Mouse (Mus musculus) MEL (cell line): ENCODE data around the gene Limd2. TPM values are rescaled to one million over a fixed set of nuclear protein-coding genes. Genes with fewer than 3 reads are reported as not detected.

ENCODE experiments used
- DNase-seq: peaks from one replicate; pipeline ENCODE4 v3.0.0; 2011; ENCODE audit warnings: low read depth, low spot score
- H3K27ac ChIP-seq: 2 replicates; pipeline ENCODE4 v1.5.1; 2012; ENCODE audit warnings: low read depth, mild to moderate bottlenecking, control low read depth, low read length, moderate library complexity; ENCODE audit not compliant: control insufficient read depth
- H3K27me3 ChIP-seq, 2 experiments: fragments of 150-350 bp in 1 of 2; sonication (generic) in 1 of 2; 2 replicates each; pipeline ENCODE4 v1.6.1; 2012; ENCODE audit warnings: low read length in 2 of 2, mild to moderate bottlenecking in 2 of 2, improper control_type of control experiment in 1 of 2, moderate library complexity in 1 of 2; ENCODE audit not compliant: insufficient read depth in 2 of 2, control insufficient read depth in 1 of 2
- H3K36me3 ChIP-seq, 2 experiments: 2 replicates each; pipeline ENCODE4 v1.6.1; 2012 to 2014; ENCODE audit warnings: low read length in 2 of 2, improper control_type of control experiment in 1 of 2, inconsistent platforms in 1 of 2, mild to moderate bottlenecking in 1 of 2; ENCODE audit not compliant: insufficient read depth in 2 of 2, control insufficient read depth in 1 of 2
- H3K4me1 ChIP-seq, 2 experiments: fragments of 150-350 bp in 1 of 2; sonication (generic) in 1 of 2; 2 replicates each; pipeline ENCODE4 v1.6.1; 2012; ENCODE audit warnings: low read length in 2 of 2, improper control_type of control experiment in 1 of 2, mild to moderate bottlenecking in 1 of 2; ENCODE audit not compliant: insufficient read depth in 2 of 2, control insufficient read depth in 1 of 2
- H3K4me3 ChIP-seq, 2 experiments: fragments of 150-350 bp in 1 of 2; sonication (generic) in 1 of 2; 2 replicates each; pipeline ENCODE4 v1.5.1; 2012; ENCODE audit warnings: low read depth in 2 of 2, low read length in 2 of 2, mild to moderate bottlenecking in 2 of 2, moderate library complexity in 2 of 2, control low read depth in 1 of 2, improper control_type of control experiment in 1 of 2; ENCODE audit not compliant: control insufficient read depth in 1 of 2, insufficient read depth in 1 of 2
- H3K79me2 ChIP-seq: 2 replicates; pipeline ENCODE4 v1.6.1; 2012; ENCODE audit warnings: mild to moderate bottlenecking, low read length, moderate library complexity; ENCODE audit not compliant: control insufficient read depth, poor library complexity, insufficient read depth
- H3K9ac ChIP-seq: 2 replicates; pipeline ENCODE4 v1.6.1; 2012; ENCODE audit warnings: low read depth, mild to moderate bottlenecking, control low read depth, low read length, moderate library complexity; ENCODE audit not compliant: control insufficient read depth, poor library complexity, severe bottlenecking
- H3K9me3 ChIP-seq: fragments of 150-350 bp; sonication (generic); replicated peaks from 2 replicates; pipeline ENCODE4 v1.6.1; 2012; ENCODE audit warnings: mild to moderate bottlenecking, low read length, improper control_type of control experiment, moderate library complexity; ENCODE audit not compliant: insufficient read depth
- BHLHE40 ChIP-seq: IDR thresholded peaks from 2 replicates; pipeline ENCODE4 v1.6.1; 2012; ENCODE audit warnings: low read depth, mild to moderate bottlenecking, inconsistent platforms, low read length, improper control_type of control experiment, borderline replicate concordance
- CHD1 ChIP-seq: IDR thresholded peaks from 2 replicates; pipeline ENCODE4 v1.6.1; 2012; ENCODE audit warnings: low read depth, mild to moderate bottlenecking, inconsistent platforms, low read length, improper control_type of control experiment
- CTCF ChIP-seq, 3 experiments: IDR thresholded peaks in 2 of 3; conservative IDR thresholded peaks in 1 of 3; 2 replicates each; pipeline ENCODE4 v1.5.1; 2011 to 2012; ENCODE audit warnings: low read length in 3 of 3, low read depth in 2 of 3, mild to moderate bottlenecking in 2 of 3, improper control_type of control experiment in 1 of 3, inconsistent platforms in 1 of 3, mixed read lengths in 1 of 3, moderate library complexity in 1 of 3; ENCODE audit not compliant: control insufficient read depth in 1 of 3, insufficient read depth in 1 of 3, poor library complexity in 1 of 3, severe bottlenecking in 1 of 3
- EP300 ChIP-seq, 2 experiments: IDR thresholded peaks; 2 replicates each; pipeline ENCODE4 v1.6.1; 2011; ENCODE audit warnings: improper control_type of control experiment in 2 of 2, low read length in 2 of 2, low read depth in 1 of 2, mild to moderate bottlenecking in 1 of 2
- KAT2A ChIP-seq: conservative IDR thresholded peaks from 2 replicates; pipeline ENCODE4 v1.6.1; 2012; ENCODE audit warnings: low read depth, low read length, improper control_type of control experiment, inconsistent platforms
- MAZ ChIP-seq: IDR thresholded peaks from 2 replicates; pipeline ENCODE4 v1.6.1; 2012; ENCODE audit warnings: low read depth, mild to moderate bottlenecking, inconsistent platforms, low read length, improper control_type of control experiment
- MXI1 ChIP-seq: IDR thresholded peaks from 2 replicates; pipeline ENCODE4 v1.6.1; 2011; ENCODE audit warnings: mild to moderate bottlenecking, low read depth, low read length, improper control_type of control experiment
- MYC ChIP-seq: IDR thresholded peaks from 2 replicates; pipeline ENCODE4 v1.6.1; 2011; ENCODE audit warnings: low read depth, mild to moderate bottlenecking, low read length, improper control_type of control experiment, moderate library complexity
- POLR2A ChIP-seq, 2 experiments: IDR thresholded peaks; 2 replicates each; pipeline ENCODE4 v1.6.1; 2011 to 2012; ENCODE audit warnings: low read length in 2 of 2, mild to moderate bottlenecking in 2 of 2, control low read depth in 1 of 2, improper control_type of control experiment in 1 of 2, low read depth in 1 of 2, moderate library complexity in 1 of 2; ENCODE audit not compliant: control insufficient read depth in 1 of 2, insufficient read depth in 1 of 2, poor library complexity in 1 of 2
- RAD21 ChIP-seq: IDR thresholded peaks from 2 replicates; pipeline ENCODE4 v1.6.1; 2011; ENCODE audit warnings: mild to moderate bottlenecking, low read depth, low read length, improper control_type of control experiment
- SMC3 ChIP-seq: IDR thresholded peaks from 2 replicates; pipeline ENCODE4 v1.6.1; 2011; ENCODE audit warnings: low read depth, low read length, improper control_type of control experiment
- TCF12 ChIP-seq: IDR thresholded peaks from 2 replicates; pipeline ENCODE4 v1.6.1; 2014; ENCODE audit warnings: low read depth, mild to moderate bottlenecking, inconsistent platforms, low read length, improper control_type of control experiment, moderate library complexity
- UBTF ChIP-seq: IDR thresholded peaks from 2 replicates; pipeline ENCODE4 v1.6.1; 2012; ENCODE audit warnings: low read depth, mild to moderate bottlenecking, inconsistent platforms, low read length, improper control_type of control experiment, moderate library complexity, borderline replicate concordance; ENCODE audit not compliant: insufficient read depth
- ZC3H11A ChIP-seq: IDR thresholded peaks from 2 replicates; pipeline ENCODE4 v1.6.1; 2012; ENCODE audit warnings: low read depth, mild to moderate bottlenecking, inconsistent platforms, low read length, improper control_type of control experiment
- polyA plus RNA-seq, 2 experiments: library from polyadenylated mRNA; stranded (reverse) in 1 of 2; unstranded in 1 of 2; fragments of >175 nt in 1 of 2; fragments of >200 nt in 1 of 2; gene quantifications; 2 replicates each; pipeline versions ENCODE4 v1.2.1 to v1.2.4; 2012; ENCODE audit warnings: low replicate concordance in 2 of 2, low read depth in 1 of 2; ENCODE audit not compliant: insufficient read length in 2 of 2, insufficient read depth in 1 of 2, missing spikeins in 1 of 2
- total RNA-seq: library from RNA; depleted of rRNA; stranded (reverse); fragments of 300-350 nt; gene quantifications from 2 replicates; pipeline ENCODE4 v1.2.3, GENCODE M21; 2012

Limd2 gene
- total and polyA plus RNA-seq, 3 experiments: 58.6 to 201 TPM; not detected in 1

- H3K36me3 ChIP-seq: peaks cover 0 to 33% of the 10 kb centered on the region in 2 experiments; a peak in 3 of 4 replicates
- TF ChIP-seq ZC3H11A (no peak), MYC (0 out of 2 replicates have a peak, but pooled peaks have one; percentile 13), MXI1 (0 out of 2 replicates have a peak, but pooled peaks have one; percentile 8), EP300 (IDR thresholded peaks at IDR 0.05; ENCODE audit: low read depth in 1 of 2, low read length in 2 of 2) (0 out of 4 replicates have a peak, but pooled peaks of 1 of the 2 experiments have one; percentile 19)
- TF ChIP-seq, all 39 proteins: peak for 3
- Histone ChIP-seq H3K27ac (0 out of 2 replicates have a peak overlapping the region, but pooled peaks have one; percentile 26), H3K27me3 (no peaks in the 10 kb centered on the region), H3K79me2 (no peaks in the 10 kb centered on the region), H3K9me3 (no peaks in the 10 kb centered on the region), H3K4me1 (peaks cover 17 to 33% of the 10 kb centered on the region in 2 experiments), H3K9ac (no peak overlapping the region), H3K4me3 (no peak overlapping the region)
- peak; percentile 67 for DNase-seq
Observed at GRCm38 (mm10) chr11:106173228-106173627, 12.6 kb upstream of the Limd2 start.

- peaks cover 0 to 11% of the 10 kb centered on the region in 2 experiments; a peak in 2 of 4 replicates for H3K36me3 ChIP-seq
Observed at GRCm38 (mm10) chr11:106170807-106171206, 10.1 kb upstream of the Limd2 start.

GRCm38 (mm10) chr11:106167435-106167834, 6.8 kb upstream of the Limd2 start:
- DNase-seq: no peak
- H3K27me3 ChIP-seq: no peaks in the 10 kb centered on the region
- no peaks in the 10 kb centered on the region for H3K79me2 ChIP-seq
- H3K4me1 ChIP-seq: peaks cover 1 to 2% of the 10 kb centered on the region in 2 experiments; a peak in 3 of 4 replicates
- H3K36me3 ChIP-seq: peaks cover 0 to under 1% of the 10 kb centered on the region in 2 experiments; a peak in 2 of 4 replicates
- no peak overlapping the region for H3K9ac ChIP-seq
- TF ChIP-seq MAZ: no peak
- TF ChIP-seq CHD1: no peak
- TF ChIP-seq BHLHE40: no peak
- TF ChIP-seq UBTF: no peak
- no peak for TF ChIP-seq KAT2A
- TF ChIP-seq POLR2A (IDR thresholded peaks at IDR 0.05; ENCODE audit: control insufficient read depth in 1 of 2, insufficient read depth in 1 of 2, low read depth in 1 of 2, low read length in 2 of 2, poor library complexity in 1 of 2): no peak
- no peak for TF ChIP-seq TCF12
- TF ChIP-seq, all 39 proteins: peak for 0
- Histone ChIP-seq H3K9me3 (no peaks in the 10 kb centered on the region), H3K4me3 (no peak overlapping the region), H3K27ac (no peak overlapping the region)

More at GRCm38 (mm10) chr11:106170807-106171206, 10.1 kb upstream of the Limd2 start:
- Histone ChIP-seq H3K79me2 (no peaks in the 10 kb centered on the region), H3K4me3 (no peak overlapping the region), H3K27ac (no peak overlapping the region), H3K27me3 (no peaks in the 10 kb centered on the region), H3K9ac (no peak overlapping the region), H3K9me3 (no peaks in the 10 kb centered on the region), H3K4me1 (peaks cover 6 to 14% of the 10 kb centered on the region in 2 experiments; a peak in 3 of 4 replicates)
- TF ChIP-seq SMC3: peak; percentile 48
- TF ChIP-seq BHLHE40: no peak
- TF ChIP-seq CTCF (IDR thresholded peaks at IDR 0.05 in 2 of 3, conservative IDR thresholded peaks at IDR 0.05 in 1 of 3; ENCODE audit: control insufficient read depth in 1 of 3, insufficient read depth in 1 of 3, low read depth in 2 of 3, low read length in 3 of 3, poor library complexity in 1 of 3, severe bottlenecking in 1 of 3): peak; percentile 49 to 63 (median 52)
- TF ChIP-seq RAD21: peak; percentile 53
- DNase-seq: peak; percentile 50
